Mouse (Mus musculus): Measurements from ENCODE around the gene Adipor1. TPM values are rescaled to one million over a fixed set of nuclear protein-coding genes. Genes with fewer than 3 reads are reported as not detected.
A peak's percentile ranks its signal among the peaks of the same experiment; 100 is the strongest.

The Adipor1 gene
- polyA plus RNA-seq (2015; fragmentation: Nextera tagmentation; extraction: Ambion mirVana): 88.0 and 91.1 TPM in 2 replicates

DNA sequence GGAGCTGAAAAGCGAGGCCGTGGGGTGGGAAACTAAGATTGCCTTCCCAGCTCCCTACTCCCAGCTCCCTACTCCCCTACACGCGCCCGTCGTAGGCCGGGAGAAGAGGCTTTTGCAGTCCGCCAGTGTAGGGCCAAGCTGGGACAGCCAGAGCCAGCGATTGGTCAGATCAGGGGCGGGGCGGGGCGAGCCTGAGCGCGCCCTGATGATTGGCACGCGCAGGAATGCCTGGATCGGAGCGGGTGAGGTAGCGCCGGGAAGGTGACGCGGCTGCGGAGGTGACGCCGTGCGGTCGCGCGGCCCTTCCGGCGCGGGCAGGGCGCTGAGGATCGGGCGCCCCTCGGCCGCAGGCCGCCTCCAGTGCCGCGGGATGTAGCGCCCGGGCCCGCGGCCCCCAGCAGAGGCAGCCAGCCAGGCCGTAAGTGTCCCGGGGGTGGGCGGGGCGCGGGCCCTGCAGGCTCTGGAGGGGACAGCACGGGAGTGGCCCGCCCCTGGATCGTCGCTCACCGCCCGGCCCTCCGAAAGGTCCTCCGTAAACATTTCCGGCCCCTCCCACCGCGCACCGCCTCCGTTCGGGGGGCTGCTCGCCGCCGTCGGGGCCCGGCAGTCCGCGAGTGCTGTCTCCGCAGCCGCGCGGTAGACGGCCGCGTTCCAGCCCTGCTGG lies at the start of gene Adipor1:
Gene Adipor1 (plus strand): TSS at position 211 of the 664 bp plus-strand sequence.
- Histone ChIP-seq H3K9ac (peak within 1 kb of the TSS; percentile 90), H3K4me2 (peak within 1 kb of the TSS; percentile 61), H3K9me3 (replicated peaks) (no peaks in the 10 kb centered on the region), H3K4me1 (peaks cover 56% of the 10 kb centered on the region), H3K27me3 (no peaks in the 10 kb centered on the region), H3K27ac (peak within 1 kb of the TSS; percentile 96), H3K4me3 (replicated peaks) (peak within 1 kb of the TSS; percentile 90), H3K36me3 (peaks cover 20% of the 10 kb centered on the region)
- ATAC-seq (replicated peaks; ENCODE audit: low FRiP score): peak; percentile 99
- under 1% methylated on average over 63 of the region's 77 CpGs for WGBS

DNA sequence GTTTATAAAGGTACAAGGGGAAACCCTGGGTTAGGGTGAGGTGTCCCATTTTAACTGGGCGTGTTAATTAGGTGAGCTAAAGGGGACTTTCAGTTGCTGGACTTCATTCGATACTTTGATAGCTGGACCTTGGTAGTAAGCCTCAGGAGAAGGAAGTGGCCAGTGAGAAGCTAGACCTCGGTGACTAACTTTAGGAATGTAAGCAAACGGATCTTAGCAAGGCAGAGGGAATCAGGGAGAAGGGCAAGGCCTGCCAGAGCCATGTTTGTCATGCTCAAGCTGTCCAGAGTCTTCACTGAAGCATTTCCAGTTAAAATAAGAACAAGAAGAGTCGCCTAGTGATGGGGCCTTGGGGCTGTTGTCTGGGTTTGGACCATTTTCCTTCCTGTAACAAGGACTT lies 49.7 kb upstream of the Adipor1 start:
- ATAC-seq (replicated peaks; ENCODE audit: low FRiP score): no peak
- no peak overlapping the region for H3K4me2 ChIP-seq
- 0 out of 2 replicates have a peak, but pooled peaks cover 2% of the 10 kb centered on the region for H3K9me3 ChIP-seq (replicated peaks)
- peaks cover 3% of the 10 kb centered on the region for H3K36me3 ChIP-seq
- H3K27me3 ChIP-seq: 0 out of 2 replicates have a peak, but pooled peaks cover 3% of the 10 kb centered on the region
- peaks cover 12% of the 10 kb centered on the region for H3K4me1 ChIP-seq
- 67% methylated on average over 5 of the region's 5 CpGs for WGBS
- H3K9ac ChIP-seq: no peak overlapping the region
- no peak overlapping the region for H3K4me3 ChIP-seq (replicated peaks)
- H3K27ac ChIP-seq: no peak overlapping the region

DNA sequence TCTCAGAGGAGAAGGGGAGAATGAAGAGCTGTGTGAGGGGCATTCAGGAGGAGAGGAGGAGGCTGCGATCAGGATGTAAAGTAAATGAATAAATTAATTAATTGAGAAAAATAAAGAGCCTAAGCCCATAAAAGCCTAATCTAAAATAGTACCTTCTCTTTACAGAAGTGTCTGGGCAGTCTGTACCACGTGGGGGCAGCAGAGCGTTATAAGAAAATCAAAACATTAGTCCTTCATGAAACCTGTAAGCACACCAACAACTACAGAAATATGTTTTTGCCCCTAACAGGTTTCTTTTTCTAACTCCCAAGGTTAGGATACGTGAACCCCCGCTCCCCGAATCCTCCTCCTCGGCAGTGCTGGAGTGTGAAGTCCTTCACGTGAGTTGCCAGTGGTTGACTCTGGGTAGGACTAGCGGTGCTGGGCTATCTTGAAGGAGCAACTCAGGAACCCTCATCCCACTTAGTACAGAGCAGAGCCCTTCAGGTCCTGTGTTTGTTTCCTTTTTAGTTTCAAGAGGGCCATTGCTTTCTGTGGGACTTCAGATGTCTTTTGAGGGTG lies 46.3 kb upstream of the Adipor1 start:
- Histone ChIP-seq H3K9me3 (replicated peaks) (0 out of 2 replicates have a peak, but pooled peaks cover 6% of the 10 kb centered on the region), H3K4me2 (no peak overlapping the region), H3K4me3 (replicated peaks) (no peak overlapping the region), H3K4me1 (no peaks in the 10 kb centered on the region), H3K36me3 (no peaks in the 10 kb centered on the region), H3K27ac (no peak overlapping the region), H3K27me3 (0 out of 2 replicates have a peak, but pooled peaks cover 3% of the 10 kb centered on the region), H3K9ac (no peak overlapping the region)
- 50% methylated on average over 9 of the region's 9 CpGs for WGBS
- ATAC-seq (replicated peaks; ENCODE audit: low FRiP score): no peak

DNA sequence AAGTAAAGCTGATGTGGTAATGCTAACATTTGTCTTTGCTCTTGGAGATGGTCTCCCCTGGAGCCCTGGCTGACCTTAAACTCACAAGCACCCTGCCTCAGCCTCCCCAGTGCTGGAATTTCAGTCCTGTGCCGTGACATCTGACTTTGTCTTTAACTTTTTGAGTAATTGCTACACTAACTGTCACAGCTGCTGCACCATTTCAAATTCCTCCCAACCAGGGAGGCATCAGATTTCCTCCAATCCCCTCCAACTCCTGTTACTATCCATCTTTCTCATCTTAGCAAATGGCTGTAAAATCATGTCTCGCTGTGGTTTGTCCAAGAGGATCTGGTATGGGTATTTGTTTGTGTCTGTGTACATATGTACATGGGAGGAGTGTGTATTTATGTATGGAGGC lies 41.1 kb upstream of the Adipor1 start:
- Histone ChIP-seq H3K4me3 (replicated peaks) (no peak overlapping the region), H3K4me2 (no peak overlapping the region), H3K9ac (no peak overlapping the region), H3K27ac (no peak overlapping the region), H3K9me3 (replicated peaks) (0 out of 2 replicates have a peak, but pooled peaks cover 6% of the 10 kb centered on the region), H3K36me3 (no peaks in the 10 kb centered on the region), H3K4me1 (no peaks in the 10 kb centered on the region), H3K27me3 (no peaks in the 10 kb centered on the region)
- ATAC-seq (replicated peaks; ENCODE audit: low FRiP score): no peak
- WGBS: 52% methylated on average over 2 of the region's 2 CpGs

DNA sequence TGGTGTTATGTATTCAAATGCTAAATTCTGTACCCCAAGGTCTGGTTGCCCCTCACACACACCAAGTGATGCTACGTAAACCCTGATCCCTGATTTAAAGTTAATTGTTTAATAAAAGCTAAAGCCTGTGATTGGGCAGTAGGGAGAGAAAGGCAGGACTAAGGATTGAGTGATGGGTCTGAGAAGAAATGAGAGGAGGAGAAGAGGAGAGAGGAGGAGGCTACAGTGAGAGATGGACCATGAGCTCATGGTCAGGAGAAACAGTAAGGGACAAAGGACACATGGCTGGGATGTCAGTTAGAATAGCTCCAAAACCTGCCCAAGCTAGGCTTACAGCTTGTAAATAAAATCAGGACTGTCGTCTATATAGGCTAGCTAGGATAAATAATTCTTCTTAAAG lies 34.1 kb upstream of the Adipor1 start:
- H3K36me3 ChIP-seq: no peaks in the 10 kb centered on the region
- no peak overlapping the region for H3K9ac ChIP-seq
- H3K27me3 ChIP-seq: peaks cover 4% of the 10 kb centered on the region; the same call in 1 of the 2 replicates
- no peak for ATAC-seq (replicated peaks; ENCODE audit: low FRiP score)
- no peaks in the 10 kb centered on the region for H3K9me3 ChIP-seq (replicated peaks)
- H3K27ac ChIP-seq: no peak overlapping the region
- 58% methylated on average over 2 of the region's 2 CpGs for WGBS
- H3K4me3 ChIP-seq (replicated peaks): no peak overlapping the region
- peaks cover 12% of the 10 kb centered on the region for H3K4me1 ChIP-seq
- H3K4me2 ChIP-seq: peak overlapping the region; percentile 68; the same call in 1 of the 2 replicates

DNA sequence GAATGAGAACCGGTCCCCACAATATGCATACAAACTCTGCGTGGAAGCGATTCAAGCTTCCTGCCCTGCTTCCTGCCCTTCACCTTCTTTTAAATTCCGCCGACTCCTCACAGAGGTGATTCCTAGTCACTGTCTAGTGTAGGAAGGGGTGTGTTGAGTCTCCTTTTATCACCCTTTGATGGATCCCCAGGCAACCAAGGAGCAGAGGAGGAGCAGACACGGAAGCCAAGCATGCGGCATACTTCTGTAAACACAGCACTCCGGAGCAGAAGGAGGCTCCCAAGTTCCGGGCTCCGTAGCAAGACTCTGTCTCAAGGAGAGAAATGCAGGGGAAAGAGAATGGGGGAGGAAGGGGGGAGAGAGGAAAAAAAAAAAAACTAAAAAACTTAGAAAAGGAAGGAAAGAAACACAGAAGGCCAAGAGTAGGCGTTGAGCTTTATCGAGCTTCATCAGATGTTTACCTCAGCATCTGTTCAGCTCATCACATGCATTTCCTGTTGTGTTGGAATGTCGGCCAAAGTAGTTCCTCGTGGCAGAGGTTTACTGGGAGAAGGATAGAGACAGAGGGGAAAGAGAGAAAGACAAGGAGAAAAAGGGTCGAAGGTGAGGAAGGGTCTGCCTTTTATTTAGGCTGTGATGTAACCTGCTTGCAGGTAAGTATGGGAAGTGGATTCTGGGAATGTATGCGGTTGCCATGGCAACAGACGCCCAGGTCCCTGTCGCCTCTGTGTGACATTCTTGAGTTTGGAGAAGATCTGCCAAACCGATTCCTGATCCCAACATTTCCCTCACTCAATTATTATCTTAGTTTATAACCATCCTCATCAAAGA lies 33.2 kb upstream of the Adipor1 start:
- Histone ChIP-seq H3K4me1 (peaks cover 12% of the 10 kb centered on the region), H3K36me3 (no peaks in the 10 kb centered on the region), H3K4me2 (peak overlapping the region; percentile 68), H3K27ac (no peak overlapping the region), H3K4me3 (replicated peaks) (peak overlapping the region; percentile 37), H3K9me3 (replicated peaks) (no peaks in the 10 kb centered on the region), H3K27me3 (peaks cover 12% of the 10 kb centered on the region; the same call in 1 of the 2 replicates), H3K9ac (peak overlapping the region; percentile 28; the same call in 1 of the 2 replicates)
- no peak for ATAC-seq (replicated peaks; ENCODE audit: low FRiP score)
- 4% methylated on average over 19 of the region's 19 CpGs for WGBS

DNA sequence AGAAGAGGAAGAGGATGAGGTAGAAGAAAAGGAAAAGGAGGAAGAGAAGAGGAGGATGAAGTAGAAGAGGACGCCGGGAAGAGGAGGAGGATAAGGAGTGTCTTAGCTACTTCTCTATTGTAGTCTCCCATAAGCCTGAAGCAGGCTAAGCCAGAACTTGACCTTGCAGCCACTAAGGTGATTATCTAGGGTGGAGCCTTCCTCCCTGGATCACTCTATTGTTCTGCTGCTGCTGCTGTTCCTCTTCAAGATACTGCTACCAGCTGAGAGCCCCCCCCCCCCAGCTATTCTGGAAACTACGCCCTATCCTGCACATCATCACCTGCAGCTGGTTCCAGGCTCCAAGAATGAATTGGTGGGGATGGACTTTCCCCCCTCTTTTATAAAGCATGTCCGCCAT lies 30.6 kb upstream of the Adipor1 start:
- no peaks in the 10 kb centered on the region for H3K9me3 ChIP-seq (replicated peaks)
- H3K27me3 ChIP-seq: peaks cover 15% of the 10 kb centered on the region
- H3K27ac ChIP-seq: no peak overlapping the region
- no peak overlapping the region for H3K4me2 ChIP-seq
- no peak overlapping the region for H3K4me3 ChIP-seq (replicated peaks)
- H3K9ac ChIP-seq: no peak overlapping the region
- 88% methylated on average over 4 of the region's 4 CpGs for WGBS
- H3K4me1 ChIP-seq: peaks cover 12% of the 10 kb centered on the region
- no peak for ATAC-seq (replicated peaks; ENCODE audit: low FRiP score)
- no peaks in the 10 kb centered on the region for H3K36me3 ChIP-seq

DNA sequence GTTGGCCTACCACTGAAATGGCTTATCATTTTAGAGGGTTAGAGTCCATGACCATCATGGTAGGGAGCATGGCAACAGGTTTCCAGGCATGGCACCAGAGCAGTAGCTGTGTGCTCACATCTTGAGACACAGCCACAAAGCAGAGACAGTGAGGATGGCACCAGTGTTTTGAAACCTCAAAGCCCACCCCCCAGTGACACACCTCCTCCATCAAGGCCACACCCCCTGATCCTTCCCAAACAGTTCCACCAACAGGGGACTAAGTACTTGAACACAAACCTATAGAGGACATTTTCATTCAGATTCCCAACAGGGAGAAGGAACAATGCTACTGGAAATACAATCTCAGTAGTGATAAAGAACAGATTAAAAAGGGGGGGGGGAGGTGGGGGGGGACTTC lies 30.0 kb upstream of the Adipor1 start:
- no peak for ATAC-seq (replicated peaks; ENCODE audit: low FRiP score)
- H3K27ac ChIP-seq: no peak overlapping the region
- peaks cover 12% of the 10 kb centered on the region for H3K4me1 ChIP-seq
- no peak overlapping the region for H3K4me2 ChIP-seq
- H3K4me3 ChIP-seq (replicated peaks): no peak overlapping the region
- H3K27me3 ChIP-seq: peaks cover 20% of the 10 kb centered on the region
- no peaks in the 10 kb centered on the region for H3K36me3 ChIP-seq
- H3K9ac ChIP-seq: no peak overlapping the region
- H3K9me3 ChIP-seq (replicated peaks): no peaks in the 10 kb centered on the region

DNA sequence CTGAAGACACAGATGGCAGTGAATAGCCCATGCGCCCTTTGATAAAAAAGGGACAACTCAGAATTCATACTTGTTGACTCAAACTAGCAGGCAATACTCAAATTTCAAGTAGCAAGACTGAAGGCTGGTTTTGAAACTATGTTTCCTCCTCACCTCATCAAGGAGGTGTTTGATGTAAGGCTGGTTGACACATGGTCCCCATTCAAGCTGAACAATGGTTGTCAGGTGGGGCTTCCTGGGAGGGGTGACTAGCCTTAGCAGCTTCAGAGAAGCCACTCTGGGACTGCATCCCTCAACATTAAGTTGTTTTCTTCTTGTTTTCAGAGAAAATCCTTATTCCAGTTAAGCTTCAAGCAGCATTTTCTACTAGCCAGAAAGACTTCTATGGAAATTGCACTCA lies 29.5 kb upstream of the Adipor1 start, which contains the start of gene 4933406M09Rik:
Gene 4933406M09Rik (plus strand): TSS at position 275 of the 400 bp plus-strand sequence.
- no peaks in the 10 kb centered on the region for H3K9me3 ChIP-seq (replicated peaks)
- 91% methylated on average over 1 of the region's 1 CpGs for WGBS
- ATAC-seq (replicated peaks; ENCODE audit: low FRiP score): no peak
- H3K27me3 ChIP-seq: peaks cover 20% of the 10 kb centered on the region
- H3K4me1 ChIP-seq: peaks cover 12% of the 10 kb centered on the region
- H3K27ac ChIP-seq: no peak within 1 kb of the TSS
- no peaks in the 10 kb centered on the region for H3K36me3 ChIP-seq
- H3K4me3 ChIP-seq (replicated peaks): no peak within 1 kb of the TSS
- H3K9ac ChIP-seq: no peak within 1 kb of the TSS
- no peak within 1 kb of the TSS for H3K4me2 ChIP-seq

DNA sequence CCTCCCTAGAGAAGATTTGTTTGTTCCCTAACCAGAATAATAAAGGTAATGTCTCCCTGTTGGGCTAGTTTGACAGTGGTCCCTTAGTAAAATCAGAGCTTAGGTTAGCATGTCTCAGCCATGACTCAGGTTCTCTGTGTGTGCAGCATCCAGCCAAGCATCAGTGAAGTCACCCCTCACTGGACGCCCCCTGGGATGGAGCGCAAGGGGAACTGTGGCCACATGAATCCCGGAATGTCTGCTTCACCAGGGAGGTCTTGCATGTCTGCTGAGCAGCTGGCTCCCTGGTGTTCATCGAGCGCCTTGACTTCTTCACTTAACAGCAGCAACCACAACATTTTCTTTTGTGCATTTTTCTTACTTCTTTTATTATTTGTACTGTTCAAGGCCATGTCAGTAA lies 21.4 kb upstream of the Adipor1 start:
- ATAC-seq (replicated peaks; ENCODE audit: low FRiP score): no peak
- Histone ChIP-seq H3K27ac (no peak overlapping the region), H3K36me3 (no peaks in the 10 kb centered on the region), H3K9me3 (replicated peaks) (no peaks in the 10 kb centered on the region), H3K4me3 (replicated peaks) (no peak overlapping the region), H3K4me1 (no peaks in the 10 kb centered on the region), H3K4me2 (no peak overlapping the region), H3K9ac (no peak overlapping the region), H3K27me3 (peaks cover 8% of the 10 kb centered on the region; the same call in 1 of the 2 replicates)
- WGBS: 50% methylated on average over 5 of the region's 5 CpGs

DNA sequence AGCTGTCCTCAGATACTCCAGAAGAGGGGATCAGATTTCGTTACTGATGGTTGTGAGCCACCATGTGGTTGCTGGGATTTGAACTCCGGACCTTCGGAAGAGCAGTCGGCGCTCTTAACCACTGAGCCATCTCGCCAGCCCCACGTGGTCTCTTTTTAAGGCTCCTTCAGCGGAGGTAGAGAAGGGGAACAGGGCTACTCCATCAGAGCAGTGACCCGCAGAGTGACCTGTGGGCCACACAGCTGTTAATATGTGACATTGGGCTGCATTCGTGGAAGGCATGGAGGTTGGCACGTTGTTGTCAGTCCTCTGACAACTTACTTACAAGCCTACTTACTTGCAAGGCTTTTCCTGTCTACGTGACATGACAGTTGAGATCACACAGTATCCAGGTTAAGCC lies 17.0 kb upstream of the Adipor1 start:
- Histone ChIP-seq H3K9me3 (replicated peaks) (peaks cover 6% of the 10 kb centered on the region; the same call in 1 of the 2 replicates), H3K27ac (no peak overlapping the region), H3K36me3 (no peaks in the 10 kb centered on the region), H3K4me3 (replicated peaks) (no peak overlapping the region), H3K4me1 (no peaks in the 10 kb centered on the region), H3K27me3 (no peaks in the 10 kb centered on the region), H3K4me2 (no peak overlapping the region), H3K9ac (no peak overlapping the region)
- 84% methylated on average over 12 of the region's 12 CpGs for WGBS
- no peak for ATAC-seq (replicated peaks; ENCODE audit: low FRiP score)

DNA sequence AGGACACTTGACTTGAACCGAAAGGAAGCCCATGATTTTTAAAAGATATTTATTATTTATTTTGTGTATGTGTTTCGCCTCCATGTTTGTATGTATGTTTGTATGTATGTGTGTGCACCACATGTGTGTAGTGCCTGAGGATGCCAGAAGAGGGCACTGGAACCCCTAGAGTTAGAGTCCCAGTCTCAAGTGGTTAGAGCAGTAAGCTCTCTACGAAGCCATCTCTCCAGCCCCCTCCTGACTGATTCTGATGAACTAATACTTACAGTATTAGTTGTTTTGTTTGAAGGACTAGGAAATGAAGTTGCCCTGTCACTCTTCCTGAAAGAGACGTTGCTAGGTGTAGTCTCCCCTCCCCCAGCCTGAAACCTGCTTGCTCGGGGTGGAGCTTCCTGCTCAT lies 15.4 kb upstream of the Adipor1 start:
- H3K9ac ChIP-seq: no peak overlapping the region
- no peak overlapping the region for H3K4me2 ChIP-seq
- no peak overlapping the region for H3K4me3 ChIP-seq (replicated peaks)
- ATAC-seq (replicated peaks; ENCODE audit: low FRiP score): no peak
- no peak overlapping the region for H3K27ac ChIP-seq
- no peaks in the 10 kb centered on the region for H3K27me3 ChIP-seq
- H3K36me3 ChIP-seq: no peaks in the 10 kb centered on the region
- WGBS: 68% methylated on average over 5 of the region's 5 CpGs
- peaks cover 6% of the 10 kb centered on the region; the same call in 1 of the 2 replicates for H3K9me3 ChIP-seq (replicated peaks)
- no peaks in the 10 kb centered on the region for H3K4me1 ChIP-seq
